Mouse (Mus musculus) intestine, embryonic 14.5 days (tissue): ENCODE results near the gene Spock3. TPM values are rescaled to one million over a fixed set of nuclear protein-coding genes. Genes with fewer than 3 reads are reported as not detected.
"Not testable (repeated sequence)": the region's sequence is repeated elsewhere in the genome, so short reads cannot be mapped to it uniquely, and the experiment has no call there.

Experiments used
- ATAC-seq: fragments of 200-750 bp; cut with Nextera tagmentation; replicated peaks from 2 replicates; pipeline ENCODE4 v1.8.0; 2017; ENCODE audit warnings: low read depth, moderate number of reproducible peaks, moderate TSS enrichment, moderate library complexity; ENCODE audit not compliant: low FRiP score, low TSS enrichment
- DNase-seq: peaks from one replicate; pipeline ENCODE4 v3.0.0-alpha.2; 2018; ENCODE audit warnings: low spot score
- H3K27ac ChIP-seq: fragments of 300-500 bp; sonication (generic); 2 replicates; pipeline ENCODE4 v1.5.1; 2014; ENCODE audit warnings: low read depth, mild to moderate bottlenecking, control low read depth
- H3K27me3 ChIP-seq: fragments of 300-500 bp; sonication (generic); replicated peaks from 2 replicates; pipeline ENCODE4 v1.6.1; 2014; ENCODE audit warnings: low read length, control low read depth; ENCODE audit not compliant: control insufficient read depth, insufficient read depth
- H3K36me3 ChIP-seq: fragments of 300-500 bp; sonication (generic); 2 replicates; pipeline ENCODE4 v1.6.1; 2014; ENCODE audit warnings: low read length, control low read depth; ENCODE audit not compliant: control insufficient read depth, insufficient read depth
- H3K4me1 ChIP-seq: fragments of 300-500 bp; sonication (generic); replicated peaks from 2 replicates; pipeline ENCODE4 v1.6.1; 2014; ENCODE audit warnings: low read length, control low read depth, mixed read lengths; ENCODE audit not compliant: control insufficient read depth, insufficient read depth
- H3K4me2 ChIP-seq: fragments of 300-500 bp; sonication (generic); 2 replicates; pipeline ENCODE4 v1.6.1; 2014; ENCODE audit warnings: low read length
- H3K4me3 ChIP-seq: fragments of 300-500 bp; sonication (generic); 2 replicates; pipeline ENCODE4 v1.5.1; 2014; ENCODE audit warnings: low read depth, low read length, control low read depth, mixed read lengths
- H3K9ac ChIP-seq: fragments of 300-500 bp; sonication (generic); 2 replicates; pipeline ENCODE4 v1.6.1; 2014; ENCODE audit warnings: mild to moderate bottlenecking, low read length
- H3K9me3 ChIP-seq: fragments of 300-500 bp; sonication (generic); 2 replicates; pipeline ENCODE4 v1.6.1; 2016; ENCODE audit warnings: low read length, control low read depth; ENCODE audit not compliant: control insufficient read depth
- WGBS: fragments of 180-500 bp; shearing (Covaris S2); extraction: QIAGEN DNeasy Blood & Tissue Kit; methylation state at CpG from one replicate; pipeline ENCODE4 v1.1.7; 2014; 5-methylcytosine and 5-hydroxymethylcytosine counted together
- polyA plus RNA-seq: library from polyadenylated mRNA; unstranded; fragments of >200 nt; fragmentation: Nextera tagmentation; extraction: Ambion mirVana; gene quantifications from 2 replicates; pipeline ENCODE4 v1.2.1, GENCODE M21; 2014

Gene Spock3
- polyA plus RNA-seq, 1 experiment from 2014 or later = 16.8 TPM

DNA sequence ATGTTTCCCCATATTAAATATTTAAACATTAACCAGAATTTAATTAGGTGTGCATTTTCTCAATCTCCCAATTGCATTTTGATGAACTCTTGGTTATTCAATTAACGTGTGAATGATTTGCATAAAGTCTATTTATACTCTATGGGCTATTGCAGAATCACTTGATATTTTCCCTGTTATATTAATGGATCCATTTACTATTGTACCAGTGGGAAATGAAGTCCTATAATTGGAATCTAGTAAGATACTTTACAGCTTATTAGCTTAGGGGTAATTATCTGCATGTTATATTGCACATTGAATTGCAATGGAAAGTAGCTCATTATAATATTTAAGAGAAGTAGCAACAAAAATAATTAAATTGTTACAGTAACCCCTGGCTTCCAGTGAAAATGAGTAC, 162.1 kb downstream of the Spock3 start:
- H3K9ac ChIP-seq = no peak overlapping the region
- ATAC-seq (no peak), DNase-seq (no peak)
- H3K36me3 ChIP-seq = no peaks in the 10 kb centered on the region
- no peak overlapping the region for H3K27ac ChIP-seq
- H3K27me3 ChIP-seq = no peaks in the 10 kb centered on the region
- no peaks in the 10 kb centered on the region for H3K9me3 ChIP-seq
- no peak overlapping the region for H3K4me3 ChIP-seq
- no peaks in the 10 kb centered on the region for H3K4me1 ChIP-seq
- 80% methylated on average over 1 of the region's 1 CpGs for WGBS
- H3K4me2 ChIP-seq = no peak overlapping the region

GRCm38 (mm10) chr8:63120508-63120907, 169.7 kb downstream of the Spock3 start:
- Histone ChIP-seq H3K9me3 (no peaks in the 10 kb centered on the region), H3K27ac (no peak overlapping the region), H3K27me3 (no peaks in the 10 kb centered on the region), H3K36me3 (no peaks in the 10 kb centered on the region), H3K4me3 (no peak overlapping the region), H3K4me1 (no peaks in the 10 kb centered on the region), H3K4me2 (no peak overlapping the region), H3K9ac (no peak overlapping the region)
- no peak for ATAC-seq
- no peak for DNase-seq
- 77% methylated on average over 2 of the region's 2 CpGs for WGBS

GRCm38 (mm10) chr8:63135406-63135805, 184.6 kb downstream of the Spock3 start:
- Histone ChIP-seq H3K27ac (no peak overlapping the region), H3K9ac (no peak overlapping the region), H3K9me3 (no peaks in the 10 kb centered on the region), H3K36me3 (no peaks in the 10 kb centered on the region), H3K4me1 (no peaks in the 10 kb centered on the region), H3K27me3 (no peaks in the 10 kb centered on the region), H3K4me3 (no peak overlapping the region), H3K4me2 (no peak overlapping the region)
- WGBS = 97% methylated on average over 3 of the region's 3 CpGs
- DNase-seq (no peak), ATAC-seq (no peak)

GRCm38 (mm10) chr8:63163861-63164260, 213.1 kb downstream of the Spock3 start:
- not testable (repeated sequence) for H3K9ac ChIP-seq, H3K36me3 ChIP-seq, H3K4me3 ChIP-seq, H3K4me1 ChIP-seq, H3K4me2 ChIP-seq, H3K27me3 ChIP-seq, H3K9me3 ChIP-seq, ATAC-seq, H3K27ac ChIP-seq, DNase-seq
- 66% methylated on average over 2 of the region's 2 CpGs for WGBS

DNA sequence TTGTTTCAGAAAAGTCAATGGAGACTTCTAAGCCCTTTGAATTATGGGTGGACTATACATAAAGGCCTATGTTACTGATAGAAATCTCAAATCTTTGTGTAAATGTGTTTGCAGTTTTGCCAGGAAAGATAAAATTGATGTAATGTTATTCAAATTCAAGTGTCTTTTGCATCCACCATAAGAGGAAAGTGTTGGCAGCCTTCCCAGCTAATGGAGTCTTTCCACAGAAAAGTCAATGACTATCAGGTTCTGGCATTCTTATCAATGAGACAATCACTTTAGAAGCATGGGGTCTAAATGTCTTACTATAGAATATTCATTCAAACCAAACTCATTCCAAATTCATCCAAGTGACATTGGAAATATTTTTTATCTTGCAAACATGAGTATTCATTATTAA, 214.5 kb downstream of the Spock3 start:
- no peaks in the 10 kb centered on the region for H3K27me3 ChIP-seq

GRCm38 (mm10) chr8:63169956-63170355, 219.1 kb downstream of the Spock3 start:
- no peak for ATAC-seq
- H3K9ac ChIP-seq = no peak overlapping the region
- H3K27ac ChIP-seq = no peak overlapping the region
- no peaks in the 10 kb centered on the region for H3K27me3 ChIP-seq
- no peaks in the 10 kb centered on the region for H3K4me1 ChIP-seq
- DNase-seq = no peak
- H3K4me3 ChIP-seq = no peak overlapping the region
- no peak overlapping the region for H3K4me2 ChIP-seq
- H3K36me3 ChIP-seq = no peaks in the 10 kb centered on the region
- no peaks in the 10 kb centered on the region for H3K9me3 ChIP-seq

More for the DNA sequence above, 214.5 kb downstream of the Spock3 start:
- no peak overlapping the region for H3K4me2 ChIP-seq
- H3K36me3 ChIP-seq = no peaks in the 10 kb centered on the region
- ATAC-seq = no peak
- no peak overlapping the region for H3K9ac ChIP-seq
- H3K4me3 ChIP-seq = no peak overlapping the region
- DNase-seq = no peak
- H3K9me3 ChIP-seq = no peaks in the 10 kb centered on the region
- no peak overlapping the region for H3K27ac ChIP-seq
- H3K4me1 ChIP-seq = no peaks in the 10 kb centered on the region

- no peak overlapping the region for H3K9ac ChIP-seq
- no peaks in the 10 kb centered on the region for H3K9me3 ChIP-seq
- no peak overlapping the region for H3K27ac ChIP-seq
- no peaks in the 10 kb centered on the region for H3K4me1 ChIP-seq
- DNase-seq (no peak), ATAC-seq (no peak)
- H3K27me3 ChIP-seq = no peaks in the 10 kb centered on the region
- no peak overlapping the region for H3K4me3 ChIP-seq
- H3K4me2 ChIP-seq = no peak overlapping the region
- WGBS = 75% methylated on average over 1 of the region's 1 CpGs
- no peaks in the 10 kb centered on the region for H3K36me3 ChIP-seq
Measured at GRCm38 (mm10) chr8:63181272-63181671, 230.5 kb downstream of the Spock3 start.

- Histone ChIP-seq H3K36me3 (no peaks in the 10 kb centered on the region), H3K4me2 (no peak overlapping the region), H3K9ac (no peak overlapping the region), H3K27me3 (no peaks in the 10 kb centered on the region), H3K27ac (no peak overlapping the region), H3K9me3 (no peaks in the 10 kb centered on the region), H3K4me1 (no peaks in the 10 kb centered on the region), H3K4me3 (no peak overlapping the region)
- ATAC-seq (no peak), DNase-seq (no peak)
Measured at GRCm38 (mm10) chr8:63258812-63259385, 308.1 kb downstream of the Spock3 start.

GRCm38 (mm10) chr8:63262516-63262915, 311.7 kb downstream of the Spock3 start:
- ATAC-seq (no peak), DNase-seq (no peak)
- H3K4me1 ChIP-seq = no peaks in the 10 kb centered on the region
- no peak overlapping the region for H3K27ac ChIP-seq
- H3K27me3 ChIP-seq = no peaks in the 10 kb centered on the region
- H3K4me2 ChIP-seq = no peak overlapping the region
- H3K9ac ChIP-seq = no peak overlapping the region
- WGBS = 73% methylated on average over 4 of the region's 4 CpGs
- no peaks in the 10 kb centered on the region for H3K9me3 ChIP-seq
- no peak overlapping the region for H3K4me3 ChIP-seq
- H3K36me3 ChIP-seq = no peaks in the 10 kb centered on the region
